Mouse (Mus musculus) kidney, embryonic 16.5 days (tissue): ENCODE measurements around the gene 2310022B05Rik. TPM values are rescaled to one million over a fixed set of nuclear protein-coding genes. Genes with fewer than 3 reads are reported as not detected.

Experiments
- polyA plus RNA-seq: library from polyadenylated mRNA; unstranded; fragments of >200 nt; fragmentation: Nextera tagmentation; extraction: Ambion mirVana; gene quantifications from 2 replicates; pipeline ENCODE4 v1.2.1, GENCODE M21; 2015

The 2310022B05Rik gene
- polyA plus RNA-seq, 1 experiment from 2014 or later: 28.0 TPM

Other genes starting within 250 kb of the 2310022B05Rik start
- 0.53 and 0.55 TPM in 2 replicates for gene Pgbd5, start 223.7 kb downstream of the 2310022B05Rik start, polyA plus RNA-seq
- 39.5 and 40.4 TPM in 2 replicates for gene Cog2, start 142.6 kb downstream of the 2310022B05Rik start, polyA plus RNA-seq
- gene Agt, start 93.7 kb downstream of the 2310022B05Rik start, polyA plus RNA-seq: 1.5 and 2.2 TPM in 2 replicates
- not detected in 2 replicates for gene Capn9, start 87.3 kb downstream of the 2310022B05Rik start, polyA plus RNA-seq
- gene Ttc13, start 58.6 kb upstream of the 2310022B05Rik start, polyA plus RNA-seq: 43.5 and 49.9 TPM in 2 replicates
- 23.8 and 27.2 TPM in 2 replicates for gene Arv1, start 58.8 kb upstream of the 2310022B05Rik start, polyA plus RNA-seq
- 3.4 and 4.0 TPM in 2 replicates for gene Fam89a, start 88.5 kb upstream of the 2310022B05Rik start, polyA plus RNA-seq
- 0.05 and 0.09 TPM in 2 replicates for gene Trim67, start 129.7 kb upstream of the 2310022B05Rik start, polyA plus RNA-seq
- gene Gnpat, start 199.7 kb upstream of the 2310022B05Rik start, polyA plus RNA-seq: 120 and 122 TPM in 2 replicates
- gene 2810004N23Rik, start 199.8 kb upstream of the 2310022B05Rik start, polyA plus RNA-seq: 47.6 and 50.1 TPM in 2 replicates
- 7.8 and 8.1 TPM in 2 replicates for gene Exoc8, start 234.3 kb upstream of the 2310022B05Rik start, polyA plus RNA-seq
- gene Sprtn, start 234.5 kb upstream of the 2310022B05Rik start, polyA plus RNA-seq: 9.1 and 9.8 TPM in 2 replicates